Mouse (Mus musculus): ENCODE results near the gene Krtap2-4. TPM values are rescaled to one million over a fixed set of nuclear protein-coding genes. Genes with fewer than 3 reads are reported as not detected.
"Not testable (repeated sequence)": the region's sequence is repeated elsewhere in the genome, so short reads cannot be mapped to it uniquely, and the experiment has no call there.

Krtap2-4 gene
- total and polyA plus RNA-seq, 3 experiments, result not detected

DNA sequence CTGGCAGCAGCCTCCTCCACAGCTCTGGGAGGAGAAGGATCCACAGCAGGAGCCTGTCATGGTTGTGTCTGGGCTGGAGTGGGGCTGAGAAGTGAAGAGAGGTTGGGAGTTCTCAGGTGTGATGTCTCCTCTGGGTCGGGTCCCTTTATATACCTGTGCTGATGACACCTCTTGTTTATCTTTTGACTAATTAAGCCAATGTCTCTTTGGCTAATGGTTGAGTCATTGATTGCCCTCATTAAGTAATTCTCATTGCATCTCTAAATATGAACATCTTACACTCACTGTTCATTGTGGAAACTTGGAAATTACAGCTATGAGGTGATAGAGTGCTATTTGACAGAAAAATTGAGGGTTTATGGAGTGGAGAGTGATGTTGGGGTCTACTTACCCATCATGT lies 11.4 kb downstream of the Krtap2-4 start, which contains the start of gene Gm11938:
Gm11938 (minus strand) TSS at position 101 of the 400 bp plus-strand sequence.
- H3K4me3 ChIP-seq (replicated peaks in 1 of 3; ENCODE audit: low read depth in 2 of 3, low read length in 2 of 3, poor library complexity in 1 of 3), result not testable (repeated sequence)
- H3K27me3 ChIP-seq (replicated peaks), result peaks cover 73% of the 10 kb centered on the region

GRCm38 (mm10) chr11:99597742-99598141 lies 16.9 kb downstream of the Krtap2-4 start, which contains the start of gene Krtap9-3:
Gene Krtap9-3 (minus strand): TSS chr11:99598105.
- H3K9ac ChIP-seq (ENCODE audit: insufficient read depth, low read depth); H3K27ac ChIP-seq (ENCODE audit: insufficient read depth, low read depth); H3K4me3 ChIP-seq (replicated peaks in 1 of 3; ENCODE audit: low read depth in 2 of 3, low read length in 2 of 3, poor library complexity in 1 of 3); in situ Hi-C loops (cut with MboI; ENCODE audit: low pct_ligation_motif_present, low pct_unique_long_range_greater_than_20kb, low sequenced_read_pairs); H3K4me2 ChIP-seq (ENCODE audit: insufficient read depth, low read depth, poor library complexity, severe bottlenecking); dilution Hi-C loops (cut with MboI; ENCODE audit: extremely low pct_ligation_motif_present, extremely low pct_unique_long_range_greater_than_20kb, low sequenced_read_pairs); H3K79me2 ChIP-seq (replicated peaks; ENCODE audit: control insufficient read depth, extremely low read depth, insufficient read depth, poor library complexity, severe bottlenecking); H3K36me3 ChIP-seq (replicated peaks in 1 of 2; ENCODE audit: control insufficient read depth in 1 of 2, insufficient read depth in 1 of 2, low read length in 1 of 2); H3K4me1 ChIP-seq (ENCODE audit: control insufficient read depth in 1 of 2, insufficient read depth in 2 of 2); DNase-seq (ENCODE audit: extremely low read depth); H3K9me3 ChIP-seq (replicated peaks; ENCODE audit: low read length): not testable (repeated sequence)
- peaks cover 82% of the 10 kb centered on the region for H3K27me3 ChIP-seq (replicated peaks)

More for the DNA sequence above, 11.4 kb downstream of the Krtap2-4 start, which contains the start of gene Gm11938:
- H3K79me2 ChIP-seq (replicated peaks; ENCODE audit: control insufficient read depth, extremely low read depth, insufficient read depth, poor library complexity, severe bottlenecking); H3K9ac ChIP-seq (ENCODE audit: insufficient read depth, low read depth); DNase-seq (ENCODE audit: extremely low read depth); dilution Hi-C loops (cut with MboI; ENCODE audit: extremely low pct_ligation_motif_present, extremely low pct_unique_long_range_greater_than_20kb, low sequenced_read_pairs); H3K4me2 ChIP-seq (ENCODE audit: insufficient read depth, low read depth, poor library complexity, severe bottlenecking); in situ Hi-C loops (cut with MboI; ENCODE audit: low pct_ligation_motif_present, low pct_unique_long_range_greater_than_20kb, low sequenced_read_pairs); H3K27ac ChIP-seq (ENCODE audit: insufficient read depth, low read depth); H3K9me3 ChIP-seq (replicated peaks; ENCODE audit: low read length); H3K36me3 ChIP-seq (replicated peaks in 1 of 2; ENCODE audit: control insufficient read depth in 1 of 2, insufficient read depth in 1 of 2, low read length in 1 of 2); H3K4me1 ChIP-seq (ENCODE audit: control insufficient read depth in 1 of 2, insufficient read depth in 2 of 2): not testable (repeated sequence)

DNA sequence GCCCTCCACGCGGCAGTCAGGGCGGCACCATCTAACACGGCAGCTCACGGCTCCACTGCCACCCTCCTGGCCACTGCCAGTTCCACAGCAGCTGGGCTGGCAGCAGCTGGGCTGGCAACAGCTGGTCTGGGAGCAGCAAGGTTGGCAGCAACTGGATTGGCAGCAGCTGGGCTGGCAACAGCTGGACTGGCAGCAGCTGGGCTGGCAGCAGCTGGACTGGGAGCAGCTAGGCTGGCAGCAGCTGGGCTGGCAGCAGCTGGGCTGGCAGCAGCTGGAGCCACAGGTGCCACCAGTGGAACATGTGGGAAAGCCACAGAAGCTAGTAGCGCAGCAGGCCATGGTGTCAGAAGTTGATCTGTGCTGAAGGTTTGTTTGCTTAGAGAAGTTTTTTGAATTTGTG lies 23.7 kb downstream of the Krtap2-4 start, which contains the start of gene Krtap1-3:
Krtap1-3 (minus strand) TSS at position 359 of the 400 bp plus-strand sequence.
- H3K9me3 ChIP-seq (replicated peaks; ENCODE audit: low read length), result no peaks in the 10 kb centered on the region
- no peak within 1 kb of the TSS for H3K9ac ChIP-seq (ENCODE audit: insufficient read depth, low read depth)
- in situ Hi-C loops (cut with MboI; ENCODE audit: low pct_ligation_motif_present, low pct_unique_long_range_greater_than_20kb, low sequenced_read_pairs), result no loop called here

More for the DNA sequence above, 23.7 kb downstream of the Krtap2-4 start, which contains the start of gene Krtap1-3:
- Histone ChIP-seq H3K4me3 (replicated peaks in 1 of 3; ENCODE audit: low read depth in 2 of 3, low read length in 2 of 3, poor library complexity in 1 of 3) (no peak within 1 kb of the TSS), H3K27ac (ENCODE audit: insufficient read depth, low read depth) (no peak within 1 kb of the TSS), H3K4me1 (ENCODE audit: control insufficient read depth in 1 of 2, insufficient read depth in 2 of 2) (no peaks in the 10 kb centered on the region), H3K27me3 (replicated peaks) (peaks cover 80% of the 10 kb centered on the region), H3K79me2 (replicated peaks; ENCODE audit: control insufficient read depth, extremely low read depth, insufficient read depth, poor library complexity, severe bottlenecking) (no peaks in the 10 kb centered on the region), H3K4me2 (ENCODE audit: insufficient read depth, low read depth, poor library complexity, severe bottlenecking) (no peak within 1 kb of the TSS), H3K36me3 (replicated peaks in 1 of 2; ENCODE audit: control insufficient read depth in 1 of 2, insufficient read depth in 1 of 2, low read length in 1 of 2) (no peaks in the 10 kb centered on the region)
- TF ChIP-seq MEF2A (IDR thresholded peaks at IDR 0.05; ENCODE audit: borderline replicate concordance, low read depth, low read length) (no peak), ZKSCAN1 (IDR thresholded peaks at IDR 0.05; ENCODE audit: borderline replicate concordance, low read depth, low read length) (no peak), MAZ (IDR thresholded peaks at IDR 0.05; ENCODE audit: low read depth, low read length) (no peak), NELFE (IDR thresholded peaks at IDR 0.05; ENCODE audit: low read depth, low read length) (no peak), SMC3 (IDR thresholded peaks at IDR 0.05; ENCODE audit: low read depth, low read length) (no peak), HCFC1 (IDR thresholded peaks at IDR 0.05; ENCODE audit: low read depth, low read length) (no peak), USF2 (conservative IDR thresholded peaks at IDR 0.05; ENCODE audit: low read depth, low read length) (no peak), KAT2A (IDR thresholded peaks at IDR 0.05; ENCODE audit: insufficient replicate concordance, low read length) (no peak), RCOR1 (conservative IDR thresholded peaks at IDR 0.05; ENCODE audit: low read depth, low read length) (no peak), PAX5 (IDR thresholded peaks at IDR 0.05; ENCODE audit: low read length) (no peak), MAX (IDR thresholded peaks at IDR 0.05; ENCODE audit: low read length) (no peak), EP300 (IDR thresholded peaks at IDR 0.05; ENCODE audit: low read length) (no peak), SIN3A (IDR thresholded peaks at IDR 0.05; ENCODE audit: low read length) (no peak), NRF1 (IDR thresholded peaks at IDR 0.05; ENCODE audit: low read depth, low read length) (no peak), CTCF (conservative IDR thresholded peaks at IDR 0.05 in 1 of 2, IDR thresholded peaks at IDR 0.05 in 1 of 2; ENCODE audit: low read depth in 2 of 2, low read length in 2 of 2) (no peak), USF1 (IDR thresholded peaks at IDR 0.05; ENCODE audit: low read depth, low read length) (no peak), IRF4 (IDR thresholded peaks at IDR 0.05; ENCODE audit: low read depth, low read length) (no peak), TBP (conservative IDR thresholded peaks at IDR 0.05; ENCODE audit: low read depth, low read length) (no peak)
- DNase-seq (ENCODE audit: extremely low read depth), result no peak
- dilution Hi-C loops (cut with MboI; ENCODE audit: extremely low pct_ligation_motif_present, extremely low pct_unique_long_range_greater_than_20kb, low sequenced_read_pairs), result no loop called here
